Mouse (Mus musculus) liver, adult 2 months (tissue): Measurements from ENCODE around the gene Aatf.

ENCODE experiments used
- CTCF ChIP-seq: fragments of 200-500 bp; IDR thresholded peaks from 2 replicates; pipeline ENCODE4 v1.5.1; 2011; ENCODE audit warnings: low read depth, low read length, control low read depth
- POLR2A ChIP-seq: fragments of 200-500 bp; IDR thresholded peaks from 2 replicates; pipeline ENCODE4 v1.6.1; 2011; ENCODE audit warnings: low read length, control low read depth; ENCODE audit not compliant: insufficient read depth; ENCODE audit errors: extremely low read depth

GRCm38 (mm10) chr11:84476641-84477040, 36.7 kb downstream of the Aatf start:
- TF ChIP-seq CTCF (no peak), POLR2A (no peak)
